Mouse (Mus musculus) stomach, postnatal 0 days (tissue): Measurements from ENCODE around the gene Tgfbr2.

ENCODE experiments used
- CTCF ChIP-seq: IDR thresholded peaks from 2 replicates; pipeline ENCODE4 v1.5.1; 2016; ENCODE audit warnings: antibody characterized with exemption, low read depth, mild to moderate bottlenecking, moderate library complexity
- EP300 ChIP-seq: optimal IDR thresholded peaks from 2 replicates; pipeline ENCODE3; 2016; ENCODE audit warnings: antibody characterized with exemption

- TF ChIP-seq CTCF (no peak), EP300 (no peak)
Observed at GRCm38 (mm10) chr9:116178151-116178550, 3.0 kb upstream of the Tgfbr2 start.
